Mouse (Mus musculus) heart, postnatal 4 days (tissue): ENCODE results near the gene Kcnj2. TPM values are rescaled to one million over a fixed set of nuclear protein-coding genes. Genes with fewer than 3 reads are reported as not detected.

Experiments used
- DNase-seq: peaks from one replicate; pipeline ENCODE4 v3.0.0; 2021
- total RNA-seq, 2 experiments: library from RNA; stranded (reverse); gene quantifications; 2 replicates each; pipeline ENCODE4 v1.2.3; 2021

Kcnj2 gene
- total RNA-seq = 10 to 100 TPM; 23.8 to 33.4 TPM

GRCm38 (mm10) chr11:111065635-111066298 is at the start of gene Kcnj2:
Gene Kcnj2 (plus strand): TSS chr11:111066164.
- peak; percentile 95 for DNase-seq

GRCm38 (mm10) chr11:111016206-111016605 is 49.8 kb upstream of the Kcnj2 start:
- no peak for DNase-seq

- no peak for DNase-seq
Measured at GRCm38 (mm10) chr11:111020211-111020610, 45.8 kb upstream of the Kcnj2 start.

GRCm38 (mm10) chr11:111022681-111023281 is 43.2 kb upstream of the Kcnj2 start:
- no peak for DNase-seq

GRCm38 (mm10) chr11:111042175-111042574 is 23.8 kb upstream of the Kcnj2 start:
- DNase-seq = peak; percentile 50

GRCm38 (mm10) chr11:111043298-111043697 is 22.7 kb upstream of the Kcnj2 start:
- no peak for DNase-seq

- no peak for DNase-seq
Measured at GRCm38 (mm10) chr11:111054252-111054651, 11.7 kb upstream of the Kcnj2 start.

GRCm38 (mm10) chr11:111054854-111055822 is 10.8 kb upstream of the Kcnj2 start:
- no peak for DNase-seq

- no peak for DNase-seq
Measured at GRCm38 (mm10) chr11:111056030-111056429, 9.9 kb upstream of the Kcnj2 start.

- no peak for DNase-seq
Measured at GRCm38 (mm10) chr11:111057435-111057834, 8.5 kb upstream of the Kcnj2 start.

- no peak for DNase-seq
Measured at GRCm38 (mm10) chr11:111059440-111059839, 6.5 kb upstream of the Kcnj2 start.

GRCm38 (mm10) chr11:111060216-111060615 is 5.7 kb upstream of the Kcnj2 start:
- DNase-seq = no peak

- peak; percentile 58 for DNase-seq
Measured at GRCm38 (mm10) chr11:111064751-111065527, 1.0 kb upstream of the Kcnj2 start.

GRCm38 (mm10) chr11:111066299-111066691 is 331 bp downstream of the Kcnj2 start:
- DNase-seq = no peak

- peak; percentile 17 for DNase-seq
Measured at GRCm38 (mm10) chr11:111067787-111068186, 1.8 kb downstream of the Kcnj2 start.

- peak; percentile 13 for DNase-seq
Measured at GRCm38 (mm10) chr11:111070460-111070859, 4.5 kb downstream of the Kcnj2 start.

- no peak for DNase-seq
Measured at GRCm38 (mm10) chr11:111074131-111074530, 8.2 kb downstream of the Kcnj2 start.

GRCm38 (mm10) chr11:111078107-111078506 is 12.1 kb downstream of the Kcnj2 start:
- DNase-seq = no peak

- DNase-seq = no peak
Measured at GRCm38 (mm10) chr11:111083009-111083408, 17.0 kb downstream of the Kcnj2 start.

GRCm38 (mm10) chr11:111086933-111087332 is 21.0 kb downstream of the Kcnj2 start:
- no peak for DNase-seq

GRCm38 (mm10) chr11:111088226-111088625 is 22.3 kb downstream of the Kcnj2 start:
- no peak for DNase-seq

GRCm38 (mm10) chr11:111088812-111089211 is 22.8 kb downstream of the Kcnj2 start:
- no peak for DNase-seq
